Mouse (Mus musculus): ENCODE results near the gene Bcl9l. TPM values are rescaled to one million over a fixed set of nuclear protein-coding genes. Genes with fewer than 3 reads are reported as not detected.

Gene Bcl9l
- total and polyA plus RNA-seq, 3 experiments = 0.58 to 5.1 TPM; not detected in 1

GRCm38 (mm10) chr9:44513610-44514009 lies 31.0 kb downstream of the Bcl9l start:
- no peak overlapping the region for H3K9ac ChIP-seq (ENCODE audit: control insufficient read depth, low read depth, low read length, poor library complexity, severe bottlenecking)
- no peak for DNase-seq (ENCODE audit: low read depth, low spot score)
- peaks cover 0 to 31% of the 10 kb centered on the region in 2 experiments; a peak in 2 of 4 replicates for H3K4me1 ChIP-seq (ENCODE audit: control insufficient read depth in 1 of 2, insufficient read depth in 2 of 2, low read length in 2 of 2)
- no peaks in the 10 kb centered on the region for H3K27me3 ChIP-seq (ENCODE audit: control insufficient read depth in 1 of 2, insufficient read depth in 2 of 2, low read length in 2 of 2)
- H3K9me3 ChIP-seq (replicated peaks; ENCODE audit: insufficient read depth, low read length) = no peaks in the 10 kb centered on the region
- no peak for TF ChIP-seq MAX (IDR thresholded peaks at IDR 0.05; ENCODE audit: low read length)
- TF ChIP-seq NELFE (IDR thresholded peaks at IDR 0.05; ENCODE audit: low read depth, low read length) = no peak
- TF ChIP-seq POLR2AphosphoS5 (IDR thresholded peaks at IDR 0.05; ENCODE audit: borderline replicate concordance, low read depth, low read length) = no peak
- TF ChIP-seq USF1 (IDR thresholded peaks at IDR 0.05; ENCODE audit: low read depth, low read length) = no peak
- H3K27ac ChIP-seq (ENCODE audit: control insufficient read depth, low read depth, low read length) = no peak overlapping the region
- H3K36me3 ChIP-seq (ENCODE audit: control insufficient read depth in 1 of 2, insufficient read depth in 2 of 2, low read length in 2 of 2) = peaks cover 0 to 21% of the 10 kb centered on the region in 2 experiments; a peak in 2 of 4 replicates
- H3K4me3 ChIP-seq (ENCODE audit: control insufficient read depth in 1 of 2, insufficient read depth in 1 of 2, low read depth in 2 of 2, low read length in 2 of 2) = no peak overlapping the region
- H3K79me2 ChIP-seq (ENCODE audit: control insufficient read depth, insufficient read depth, low read length, poor library complexity) = no peaks in the 10 kb centered on the region

GRCm38 (mm10) chr9:44514147-44514546 lies 31.5 kb downstream of the Bcl9l start:
- H3K27ac ChIP-seq (ENCODE audit: control insufficient read depth, low read depth, low read length) = no peak overlapping the region
- no peaks in the 10 kb centered on the region for H3K79me2 ChIP-seq (ENCODE audit: control insufficient read depth, insufficient read depth, low read length, poor library complexity)
- H3K9ac ChIP-seq (ENCODE audit: control insufficient read depth, low read depth, low read length, poor library complexity, severe bottlenecking) = no peak overlapping the region
- no peaks in the 10 kb centered on the region for H3K27me3 ChIP-seq (ENCODE audit: control insufficient read depth in 1 of 2, insufficient read depth in 2 of 2, low read length in 2 of 2)
- TF ChIP-seq POLR2AphosphoS5 (IDR thresholded peaks at IDR 0.05; ENCODE audit: borderline replicate concordance, low read depth, low read length) = no peak
- no peak for TF ChIP-seq ZNF384 (IDR thresholded peaks at IDR 0.05; ENCODE audit: low read depth, low read length)
- no peak for TF ChIP-seq MEF2A (IDR thresholded peaks at IDR 0.05; ENCODE audit: extremely low read depth, insufficient replicate concordance, low read depth, low read length, poor library complexity, severe bottlenecking)
- no peak for TF ChIP-seq MYB (IDR thresholded peaks at IDR 0.05; ENCODE audit: low read depth, low read length)
- TF ChIP-seq MAFK (IDR thresholded peaks at IDR 0.05; ENCODE audit: borderline replicate concordance, low read depth, low read length) = no peak
- no peak for TF ChIP-seq POLR2AphosphoS2 (IDR thresholded peaks at IDR 0.05; ENCODE audit: low read length)
- no peak for TF ChIP-seq JUND (IDR thresholded peaks at IDR 0.05; ENCODE audit: low read depth, low read length)
- no peak for TF ChIP-seq NELFE (IDR thresholded peaks at IDR 0.05; ENCODE audit: low read depth, low read length)
- H3K36me3 ChIP-seq (ENCODE audit: control insufficient read depth in 1 of 2, insufficient read depth in 2 of 2, low read length in 2 of 2) = peaks cover 0 to 21% of the 10 kb centered on the region in 2 experiments; a peak in 2 of 4 replicates
- peaks cover 0 to 31% of the 10 kb centered on the region in 2 experiments; a peak in 2 of 4 replicates for H3K4me1 ChIP-seq (ENCODE audit: control insufficient read depth in 1 of 2, insufficient read depth in 2 of 2, low read length in 2 of 2)
- peak; percentile 26 for DNase-seq (ENCODE audit: low read depth, low spot score)
- H3K9me3 ChIP-seq (replicated peaks; ENCODE audit: insufficient read depth, low read length) = no peaks in the 10 kb centered on the region
- H3K4me3 ChIP-seq (ENCODE audit: control insufficient read depth in 1 of 2, insufficient read depth in 1 of 2, low read depth in 2 of 2, low read length in 2 of 2) = no peak overlapping the region

DNA sequence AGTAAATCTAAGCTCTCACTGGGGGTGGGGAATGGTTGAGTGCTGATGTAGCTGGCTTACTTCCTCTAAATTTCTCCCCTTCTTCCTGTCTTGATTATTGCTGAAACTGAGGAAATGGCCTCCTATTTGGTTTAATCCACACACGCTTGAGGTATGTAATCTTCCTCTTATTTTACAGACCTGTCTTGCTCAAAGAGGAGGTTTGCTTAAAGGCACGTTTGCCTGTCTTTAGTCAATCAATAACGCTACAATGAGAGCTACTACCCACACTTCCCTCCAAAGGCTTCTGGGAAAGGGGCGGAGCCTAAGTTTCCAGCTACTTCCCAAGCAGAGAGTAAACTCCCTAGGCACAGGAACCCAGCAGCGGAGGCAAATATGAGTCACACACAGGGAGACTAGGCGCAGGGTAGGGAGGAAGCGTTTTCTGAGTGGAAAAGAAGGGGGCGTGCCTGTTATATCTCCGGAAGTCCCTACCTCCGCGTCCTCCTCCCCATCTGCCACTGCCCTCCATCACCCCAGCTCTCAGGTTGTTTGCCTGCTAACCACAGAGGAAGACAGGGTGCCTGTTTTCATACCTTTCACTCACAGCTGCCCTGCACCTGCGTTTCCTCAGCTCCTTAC lies 32.6 kb downstream of the Bcl9l start:
- H3K79me2 ChIP-seq (ENCODE audit: control insufficient read depth, insufficient read depth, low read length, poor library complexity) = no peaks in the 10 kb centered on the region
- no peaks in the 10 kb centered on the region for H3K9me3 ChIP-seq (replicated peaks; ENCODE audit: insufficient read depth, low read length)
- no peaks in the 10 kb centered on the region for H3K27me3 ChIP-seq (ENCODE audit: control insufficient read depth in 1 of 2, insufficient read depth in 2 of 2, low read length in 2 of 2)
- peak; percentile 86 for DNase-seq (ENCODE audit: low read depth, low spot score)
- peak overlapping the region; percentile 28 to 60 for H3K4me3 ChIP-seq (ENCODE audit: control insufficient read depth in 1 of 2, insufficient read depth in 1 of 2, low read depth in 2 of 2, low read length in 2 of 2)
- H3K4me1 ChIP-seq (ENCODE audit: control insufficient read depth in 1 of 2, insufficient read depth in 2 of 2, low read length in 2 of 2) = peaks cover 0 to 31% of the 10 kb centered on the region in 2 experiments; a peak in 2 of 4 replicates
- peak overlapping the region; percentile 50 for H3K27ac ChIP-seq (ENCODE audit: control insufficient read depth, low read depth, low read length)
- H3K9ac ChIP-seq (ENCODE audit: control insufficient read depth, low read depth, low read length, poor library complexity, severe bottlenecking) = peak overlapping the region; percentile 21
- H3K36me3 ChIP-seq (ENCODE audit: control insufficient read depth in 1 of 2, insufficient read depth in 2 of 2, low read length in 2 of 2) = peaks cover 0 to 21% of the 10 kb centered on the region in 2 experiments; a peak in 2 of 4 replicates
- TF ChIP-seq TAL1 (IDR thresholded peaks at IDR 0.05; ENCODE audit: low read length) (no peak), ETS1 (IDR thresholded peaks at IDR 0.05; ENCODE audit: low read depth, low read length) (peak; percentile 21; the same call in 1 of the 2 replicates), JUND (IDR thresholded peaks at IDR 0.05; ENCODE audit: low read depth, low read length) (no peak), CTCF (IDR thresholded peaks at IDR 0.05 in 2 of 3, conservative IDR thresholded peaks at IDR 0.05 in 1 of 3; ENCODE audit: control insufficient read depth in 1 of 3, insufficient read depth in 1 of 3, low read depth in 2 of 3, low read length in 3 of 3, poor library complexity in 1 of 3, severe bottlenecking in 1 of 3) (no peak), UBTF (IDR thresholded peaks at IDR 0.05; ENCODE audit: borderline replicate concordance, insufficient read depth, low read depth, low read length) (no peak), POLR2AphosphoS2 (IDR thresholded peaks at IDR 0.05; ENCODE audit: low read length) (no peak; the same call in 1 of the 2 replicates), MAZ (IDR thresholded peaks at IDR 0.05; ENCODE audit: low read depth, low read length) (no peak), ZC3H11A (IDR thresholded peaks at IDR 0.05; ENCODE audit: low read depth, low read length) (no peak), MAX (IDR thresholded peaks at IDR 0.05; ENCODE audit: low read length) (0 out of 2 replicates have a peak, but pooled peaks have one; percentile 12), HCFC1 (IDR thresholded peaks at IDR 0.05; ENCODE audit: low read depth, low read length) (peak; percentile 64; the same call in 1 of the 2 replicates), GATA1 (IDR thresholded peaks at IDR 0.05; ENCODE audit: low read depth, low read length) (no peak), RCOR1 (IDR thresholded peaks at IDR 0.05; ENCODE audit: low read depth, low read length) (peak; percentile 27; the same call in 1 of the 2 replicates), MAFK (IDR thresholded peaks at IDR 0.05; ENCODE audit: borderline replicate concordance, low read depth, low read length) (no peak), MYC (IDR thresholded peaks at IDR 0.05; ENCODE audit: low read depth, low read length) (no peak), SIN3A (IDR thresholded peaks at IDR 0.05; ENCODE audit: low read length) (no peak; the same call in 1 of the 2 replicates), USF1 (IDR thresholded peaks at IDR 0.05; ENCODE audit: low read depth, low read length) (no peak), NRF1 (IDR thresholded peaks at IDR 0.05; ENCODE audit: insufficient read depth, low read depth, low read length, poor library complexity, severe bottlenecking) (no peak), MEF2A (IDR thresholded peaks at IDR 0.05; ENCODE audit: extremely low read depth, insufficient replicate concordance, low read depth, low read length, poor library complexity, severe bottlenecking) (no peak)
